Mouse (Mus musculus) urinary bladder, adult 18-20 months (tissue): ENCODE data around the gene Magix.

Experiments
- DNase-seq, 2 experiments: peaks; one replicate each; pipeline ENCODE4 v3.0.0; 2022; ENCODE audit warnings: low spot score in 2 of 2, mixed read lengths in 2 of 2

Gene Magix

DNA sequence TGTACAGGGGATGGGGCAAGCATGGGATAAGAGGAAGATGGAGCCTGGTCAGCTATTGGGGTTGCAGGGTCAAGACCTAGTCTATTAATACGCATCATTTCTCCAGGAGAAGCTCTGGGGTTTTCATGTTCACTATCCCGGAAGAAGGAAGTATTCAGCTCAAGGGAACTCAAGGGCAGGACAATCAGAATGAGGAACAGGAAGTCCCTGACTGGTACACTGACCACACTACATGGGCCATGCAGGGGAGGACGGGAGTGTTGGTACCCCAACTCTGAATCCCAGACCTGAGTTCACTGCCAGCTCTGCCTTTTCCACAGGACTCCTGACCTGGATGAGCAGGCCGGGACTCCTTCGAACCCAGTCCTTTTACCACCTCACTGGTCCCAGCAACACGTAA, 48.5 kb downstream of the Magix start:
- DNase-seq: no peak
